Mouse (Mus musculus) thymus, postnatal 14 days (tissue): ENCODE results near the gene Cul1.

ENCODE experiments used
- DNase-seq: peaks from one replicate; pipeline ENCODE4 v3.0.0; 2021

The Cul1 gene

GRCm38 (mm10) chr6:47482027-47482426 is 28.8 kb downstream of the Cul1 start:
- DNase-seq = no peak

GRCm38 (mm10) chr6:47494562-47494961 is 41.4 kb downstream of the Cul1 start:
- no peak for DNase-seq

- no peak for DNase-seq
Observed at GRCm38 (mm10) chr6:47520030-47520429, 66.8 kb downstream of the Cul1 start.

- no peak for DNase-seq
Observed at GRCm38 (mm10) chr6:47522431-47522830, 69.2 kb downstream of the Cul1 start.

- DNase-seq = no peak
Observed at GRCm38 (mm10) chr6:47525041-47525440, 71.8 kb downstream of the Cul1 start.

GRCm38 (mm10) chr6:47526446-47526845 is 73.2 kb downstream of the Cul1 start:
- DNase-seq = peak; percentile 4

GRCm38 (mm10) chr6:47527129-47527528 is 73.9 kb downstream of the Cul1 start:
- no peak for DNase-seq

GRCm38 (mm10) chr6:47527655-47528054 is 74.5 kb downstream of the Cul1 start:
- no peak for DNase-seq

- no peak for DNase-seq
Observed at GRCm38 (mm10) chr6:47532547-47532946, 79.3 kb downstream of the Cul1 start.

- no peak for DNase-seq
Observed at GRCm38 (mm10) chr6:47535333-47535732, 82.1 kb downstream of the Cul1 start.

GRCm38 (mm10) chr6:47552280-47552679 is 99.1 kb downstream of the Cul1 start:
- no peak for DNase-seq

- DNase-seq = no peak
Observed at GRCm38 (mm10) chr6:47559287-47559686, 106.1 kb downstream of the Cul1 start.

GRCm38 (mm10) chr6:47560407-47560806 is 107.2 kb downstream of the Cul1 start:
- no peak for DNase-seq

- no peak for DNase-seq
Observed at GRCm38 (mm10) chr6:47560846-47561245, 107.6 kb downstream of the Cul1 start.

- peak; percentile 19 for DNase-seq
Observed at GRCm38 (mm10) chr6:47561426-47561825, 108.2 kb downstream of the Cul1 start.

GRCm38 (mm10) chr6:47565326-47566035 is 112.3 kb downstream of the Cul1 start:
- DNase-seq = no peak

- DNase-seq = no peak
Observed at GRCm38 (mm10) chr6:47572887-47573286, 119.7 kb downstream of the Cul1 start.
